Mouse (Mus musculus): Measurements from ENCODE around the gene Ttc23. TPM values are rescaled to one million over a fixed set of nuclear protein-coding genes. Genes with fewer than 3 reads are reported as not detected.

Ttc23 gene
- polyA plus RNA-seq, 1 experiment: 14.2 TPM

DNA sequence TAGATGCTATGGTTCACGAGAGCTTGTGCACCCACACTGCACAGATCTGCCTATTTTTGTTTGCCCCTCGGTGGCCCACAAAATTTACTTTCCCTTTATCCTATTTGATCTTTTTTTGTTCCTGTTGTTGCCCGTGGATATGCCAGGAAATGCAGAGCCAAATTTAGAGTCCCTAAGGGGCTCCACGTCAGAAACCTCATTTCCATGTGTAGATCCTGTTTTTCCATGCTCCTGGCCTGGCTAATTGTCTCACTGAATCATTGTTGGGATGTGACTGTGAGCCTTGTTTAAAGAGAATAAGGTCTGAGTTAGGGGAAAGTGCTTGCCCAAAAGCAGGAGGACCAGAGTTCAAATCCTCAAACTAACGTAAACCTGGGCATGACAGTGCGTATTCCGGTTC, 68.0 kb downstream of the Ttc23 start:
- H3K4me2 ChIP-seq (ENCODE audit: low read depth): no peak overlapping the region
- no peak overlapping the region for H3ac ChIP-seq (ENCODE audit: control insufficient read depth, insufficient read length)
- H3K79me2 ChIP-seq (ENCODE audit: control insufficient read depth, insufficient read depth): no peaks in the 10 kb centered on the region
- H3K4me3 ChIP-seq: no peak overlapping the region
- TF ChIP-seq MYOG (IDR thresholded peaks at IDR 0.05; ENCODE audit: control insufficient read depth in 1 of 3, insufficient read depth in 1 of 3, insufficient read length in 2 of 3, low read depth in 2 of 3) (no peak), REST (IDR thresholded peaks at IDR 0.05; ENCODE audit: insufficient read depth, insufficient read length) (no peak), POLR2AphosphoS2 (IDR thresholded peaks at IDR 0.05; ENCODE audit: insufficient read length, low read depth) (no peak), POLR2A (IDR thresholded peaks at IDR 0.05; ENCODE audit: insufficient read length, low read depth) (no peak), MYOD1 (IDR thresholded peaks at IDR 0.05; ENCODE audit: control insufficient read depth in 1 of 3, insufficient read length in 2 of 3, low read depth in 2 of 3) (no peak), MAX (IDR thresholded peaks at IDR 0.05; ENCODE audit: low read depth) (no peak), TCF3 (IDR thresholded peaks at IDR 0.05; ENCODE audit: insufficient read length, low read depth) (no peak), TCF12 (IDR thresholded peaks at IDR 0.05; ENCODE audit: insufficient read depth, poor library complexity, severe bottlenecking) (no peak), USF1 (IDR thresholded peaks at IDR 0.05; ENCODE audit: low read depth) (no peak), SRF (IDR thresholded peaks at IDR 0.05; ENCODE audit: control insufficient read depth, insufficient read length, low read depth) (no peak), E2F4 (IDR thresholded peaks at IDR 0.05; ENCODE audit: insufficient read depth) (no peak), CEBPB (IDR thresholded peaks at IDR 0.05; ENCODE audit: insufficient read depth, poor library complexity, severe bottlenecking) (no peak)
- no peaks in the 10 kb centered on the region for H3K27me3 ChIP-seq (ENCODE audit: control insufficient read depth, insufficient read depth, insufficient read length)
- peaks cover 3% of the 10 kb centered on the region for H3K36me3 ChIP-seq (ENCODE audit: control insufficient read depth, insufficient read depth)

DNA sequence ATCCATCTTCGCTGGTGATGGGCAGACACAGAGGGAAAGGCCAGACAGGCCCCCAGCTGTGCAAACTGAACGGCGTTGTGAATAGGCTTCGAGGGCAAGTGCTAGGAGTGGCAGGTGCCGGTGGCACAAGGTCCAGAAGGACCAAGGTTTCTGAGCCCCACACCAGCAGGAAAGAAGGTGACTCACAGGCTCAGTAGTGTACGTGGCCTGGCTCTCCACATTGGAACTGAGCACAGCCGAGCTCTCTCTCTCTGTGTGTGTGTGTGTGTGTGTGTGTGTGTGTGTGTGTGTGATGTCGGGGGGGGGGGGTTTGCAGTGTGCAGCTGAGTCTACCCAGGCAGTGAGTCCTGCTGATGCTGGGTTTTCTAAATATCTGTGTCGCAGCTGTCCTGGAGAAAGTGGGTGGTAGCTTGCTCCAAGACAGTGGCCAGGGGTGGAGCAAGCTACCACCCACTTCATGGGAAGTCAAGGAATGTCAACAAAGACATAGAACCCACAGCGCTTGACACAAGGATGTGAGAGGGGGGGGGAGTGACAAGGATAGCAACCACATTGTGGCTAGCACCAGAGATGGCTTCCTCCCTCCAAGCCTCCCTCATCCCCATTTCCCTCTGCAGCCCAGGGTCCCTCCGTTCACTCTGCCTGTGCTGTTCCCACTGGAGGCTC, 69.1 kb downstream of the Ttc23 start:
- Histone ChIP-seq H3K4me2 (ENCODE audit: low read depth) (no peak overlapping the region), H3K79me2 (ENCODE audit: control insufficient read depth, insufficient read depth) (no peaks in the 10 kb centered on the region), H3ac (ENCODE audit: control insufficient read depth, insufficient read length) (no peak overlapping the region), H3K27me3 (ENCODE audit: control insufficient read depth, insufficient read depth, insufficient read length) (no peaks in the 10 kb centered on the region), H3K4me3 (no peak overlapping the region), H3K36me3 (ENCODE audit: control insufficient read depth, insufficient read depth) (peaks cover 3% of the 10 kb centered on the region)
- TF ChIP-seq MYOD1 (IDR thresholded peaks at IDR 0.05; ENCODE audit: control insufficient read depth in 1 of 3, insufficient read length in 2 of 3, low read depth in 2 of 3) (peak in 2 of 3 experiments; percentile 17 to 50), MYOG (IDR thresholded peaks at IDR 0.05; ENCODE audit: control insufficient read depth in 1 of 3, insufficient read depth in 1 of 3, insufficient read length in 2 of 3, low read depth in 2 of 3) (peak in 1 of 3 experiments; percentile 39), POLR2AphosphoS2 (IDR thresholded peaks at IDR 0.05; ENCODE audit: insufficient read length, low read depth) (no peak), MAX (IDR thresholded peaks at IDR 0.05; ENCODE audit: low read depth) (no peak), TCF12 (IDR thresholded peaks at IDR 0.05; ENCODE audit: insufficient read depth, poor library complexity, severe bottlenecking) (no peak), POLR2A (IDR thresholded peaks at IDR 0.05; ENCODE audit: insufficient read length, low read depth) (no peak), E2F4 (IDR thresholded peaks at IDR 0.05; ENCODE audit: insufficient read depth) (no peak)

DNA sequence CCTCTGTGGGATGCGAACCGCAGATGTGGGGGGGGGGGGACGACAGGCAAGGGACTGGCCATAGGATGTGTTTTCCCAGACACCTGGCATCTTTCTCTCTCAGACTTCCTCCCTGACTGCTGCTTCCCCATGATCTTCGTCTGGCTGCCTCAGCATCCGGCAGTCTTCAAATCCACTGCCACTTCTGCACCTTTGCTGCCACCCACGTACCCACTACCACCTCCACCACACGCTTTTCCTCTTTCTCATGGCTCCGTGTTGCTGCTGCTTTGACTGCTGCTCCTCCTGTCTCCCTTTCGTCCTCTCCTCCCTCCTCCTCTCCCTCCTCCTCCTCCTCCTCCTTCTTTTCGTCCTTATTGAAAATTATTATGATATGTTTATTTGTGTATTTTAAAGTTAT, 69.7 kb downstream of the Ttc23 start:
- no peak for TF ChIP-seq MYOD1 (IDR thresholded peaks at IDR 0.05; ENCODE audit: control insufficient read depth in 1 of 3, insufficient read length in 2 of 3, low read depth in 2 of 3)
- TF ChIP-seq MAX (IDR thresholded peaks at IDR 0.05; ENCODE audit: low read depth): no peak
- TF ChIP-seq POLR2A (IDR thresholded peaks at IDR 0.05; ENCODE audit: insufficient read length, low read depth): no peak
- no peak for TF ChIP-seq TCF12 (IDR thresholded peaks at IDR 0.05; ENCODE audit: insufficient read depth, poor library complexity, severe bottlenecking)
- no peak for TF ChIP-seq USF1 (IDR thresholded peaks at IDR 0.05; ENCODE audit: low read depth)
- no peak for TF ChIP-seq E2F4 (IDR thresholded peaks at IDR 0.05; ENCODE audit: insufficient read depth)
- no peak for TF ChIP-seq SRF (IDR thresholded peaks at IDR 0.05; ENCODE audit: control insufficient read depth, insufficient read length, low read depth)
- TF ChIP-seq POLR2AphosphoS2 (IDR thresholded peaks at IDR 0.05; ENCODE audit: insufficient read length, low read depth): no peak
- TF ChIP-seq TCF3 (IDR thresholded peaks at IDR 0.05; ENCODE audit: insufficient read length, low read depth): no peak
- TF ChIP-seq CEBPB (IDR thresholded peaks at IDR 0.05; ENCODE audit: insufficient read depth, poor library complexity, severe bottlenecking): no peak
- no peak for TF ChIP-seq REST (IDR thresholded peaks at IDR 0.05; ENCODE audit: insufficient read depth, insufficient read length)
- TF ChIP-seq MYOG (IDR thresholded peaks at IDR 0.05; ENCODE audit: control insufficient read depth in 1 of 3, insufficient read depth in 1 of 3, insufficient read length in 2 of 3, low read depth in 2 of 3): no peak
- Histone ChIP-seq H3K79me2 (ENCODE audit: control insufficient read depth, insufficient read depth) (no peaks in the 10 kb centered on the region), H3K27me3 (ENCODE audit: control insufficient read depth, insufficient read depth, insufficient read length) (no peaks in the 10 kb centered on the region), H3K36me3 (ENCODE audit: control insufficient read depth, insufficient read depth) (peaks cover 3% of the 10 kb centered on the region), H3K4me3 (no peak overlapping the region), H3K4me2 (ENCODE audit: low read depth) (no peak overlapping the region), H3ac (ENCODE audit: control insufficient read depth, insufficient read length) (no peak overlapping the region)

DNA sequence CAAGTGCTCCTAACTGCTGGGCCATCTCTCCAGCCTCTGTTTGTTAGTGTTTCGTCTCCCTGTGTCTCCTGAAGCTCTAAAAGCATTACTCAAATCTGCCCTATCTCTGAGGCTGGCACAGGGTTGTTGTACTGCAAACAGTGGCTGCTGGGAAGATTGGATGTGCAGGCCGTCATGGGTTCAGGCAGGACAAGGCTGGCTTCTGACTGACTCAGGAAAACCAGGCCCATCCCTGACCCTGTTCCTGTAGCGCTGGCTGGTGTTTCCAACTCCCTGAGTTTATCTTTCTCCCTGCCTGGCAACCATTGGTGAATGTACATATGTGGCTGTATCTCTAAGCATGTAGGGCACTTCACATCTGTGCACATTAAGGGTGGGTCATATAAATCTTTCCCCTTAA, 70.3 kb downstream of the Ttc23 start:
- H3K4me3 ChIP-seq: no peak overlapping the region
- no peak overlapping the region for H3ac ChIP-seq (ENCODE audit: control insufficient read depth, insufficient read length)
- H3K27me3 ChIP-seq (ENCODE audit: control insufficient read depth, insufficient read depth, insufficient read length): no peaks in the 10 kb centered on the region
- no peaks in the 10 kb centered on the region for H3K79me2 ChIP-seq (ENCODE audit: control insufficient read depth, insufficient read depth)
- H3K4me2 ChIP-seq (ENCODE audit: low read depth): no peak overlapping the region
- peaks cover 2% of the 10 kb centered on the region for H3K36me3 ChIP-seq (ENCODE audit: control insufficient read depth, insufficient read depth)
- TF ChIP-seq MYOG (IDR thresholded peaks at IDR 0.05; ENCODE audit: control insufficient read depth in 1 of 3, insufficient read depth in 1 of 3, insufficient read length in 2 of 3, low read depth in 2 of 3) (no peak), USF1 (IDR thresholded peaks at IDR 0.05; ENCODE audit: low read depth) (no peak), CEBPB (IDR thresholded peaks at IDR 0.05; ENCODE audit: insufficient read depth, poor library complexity, severe bottlenecking) (no peak), MAX (IDR thresholded peaks at IDR 0.05; ENCODE audit: low read depth) (no peak), SRF (IDR thresholded peaks at IDR 0.05; ENCODE audit: control insufficient read depth, insufficient read length, low read depth) (no peak), TCF12 (IDR thresholded peaks at IDR 0.05; ENCODE audit: insufficient read depth, poor library complexity, severe bottlenecking) (no peak), POLR2AphosphoS2 (IDR thresholded peaks at IDR 0.05; ENCODE audit: insufficient read length, low read depth) (no peak), TCF3 (IDR thresholded peaks at IDR 0.05; ENCODE audit: insufficient read length, low read depth) (no peak)

Data from myocyte (in vitro differentiated cells).